Mouse (Mus musculus): ENCODE data around the gene Rassf3. TPM values are rescaled to one million over a fixed set of nuclear protein-coding genes. Genes with fewer than 3 reads are reported as not detected.

The Rassf3 gene
- polyA plus RNA-seq, 1 experiment, result 0.07 TPM

DNA sequence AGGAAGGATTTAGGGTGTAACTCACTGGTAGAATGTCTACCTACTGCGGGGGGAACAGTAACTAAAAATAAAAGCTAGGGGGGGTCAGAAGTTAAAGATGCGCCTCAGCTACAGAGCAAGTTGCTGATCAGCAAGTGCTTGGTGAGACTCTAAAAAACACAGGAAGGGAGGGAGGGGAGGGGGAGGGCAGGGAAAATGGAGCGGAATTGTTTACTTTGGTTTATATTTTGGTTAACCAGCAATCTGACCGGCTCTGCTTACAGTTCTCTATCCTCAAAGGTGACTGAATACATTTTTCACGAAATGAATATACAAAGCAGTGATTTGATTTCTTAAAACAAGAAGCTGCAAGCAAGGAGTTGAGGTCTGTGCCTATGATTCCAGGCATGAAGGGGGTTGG lies 7.2 kb downstream of the Rassf3 start:
- Histone ChIP-seq H3K4me1 (ENCODE audit: control insufficient read depth) (peaks cover 27% of the 10 kb centered on the region), H3K4me3 (replicated peaks) (no peak overlapping the region)

DNA sequence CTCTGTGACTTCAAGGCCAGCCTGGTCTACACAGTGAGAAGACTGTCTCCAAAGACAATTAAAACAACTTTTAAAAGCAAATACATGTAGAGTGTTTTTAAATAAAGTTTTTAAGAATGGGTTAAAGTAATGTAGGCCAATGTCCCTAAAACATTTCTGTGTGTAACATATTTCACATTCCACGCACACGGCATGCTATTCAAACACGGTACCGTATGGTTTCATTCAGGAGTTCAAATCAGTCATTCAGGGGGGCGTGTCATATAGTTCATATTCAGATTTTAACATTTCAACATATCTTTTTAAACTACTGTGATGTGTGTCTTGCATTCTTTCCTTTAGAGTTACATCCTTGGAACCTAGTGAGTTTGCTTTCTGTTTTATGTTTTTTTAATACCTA lies 7.9 kb downstream of the Rassf3 start:
- Histone ChIP-seq H3K4me3 (replicated peaks) (no peak overlapping the region), H3K4me1 (ENCODE audit: control insufficient read depth) (peaks cover 20% of the 10 kb centered on the region), H3K27me3 (ENCODE audit: control insufficient read depth) (no peaks in the 10 kb centered on the region), H3K36me3 (ENCODE audit: control insufficient read depth) (no peaks in the 10 kb centered on the region), H3K9me3 (ENCODE audit: control insufficient read depth, low read length) (no peaks in the 10 kb centered on the region)
- no peak for TF ChIP-seq TAL1 (IDR thresholded peaks at IDR 0.05; ENCODE audit: low read length)
- TF ChIP-seq GATA1 (IDR thresholded peaks at IDR 0.05; ENCODE audit: low read length), result no peak

More for the DNA sequence above, 7.2 kb downstream of the Rassf3 start:
- Histone ChIP-seq H3K9me3 (ENCODE audit: control insufficient read depth, low read length) (no peaks in the 10 kb centered on the region), H3K27me3 (ENCODE audit: control insufficient read depth) (peaks cover 4% of the 10 kb centered on the region), H3K36me3 (ENCODE audit: control insufficient read depth) (no peaks in the 10 kb centered on the region)
- TF ChIP-seq TAL1 (IDR thresholded peaks at IDR 0.05; ENCODE audit: low read length), result no peak
- no peak for TF ChIP-seq GATA1 (IDR thresholded peaks at IDR 0.05; ENCODE audit: low read length)

DNA sequence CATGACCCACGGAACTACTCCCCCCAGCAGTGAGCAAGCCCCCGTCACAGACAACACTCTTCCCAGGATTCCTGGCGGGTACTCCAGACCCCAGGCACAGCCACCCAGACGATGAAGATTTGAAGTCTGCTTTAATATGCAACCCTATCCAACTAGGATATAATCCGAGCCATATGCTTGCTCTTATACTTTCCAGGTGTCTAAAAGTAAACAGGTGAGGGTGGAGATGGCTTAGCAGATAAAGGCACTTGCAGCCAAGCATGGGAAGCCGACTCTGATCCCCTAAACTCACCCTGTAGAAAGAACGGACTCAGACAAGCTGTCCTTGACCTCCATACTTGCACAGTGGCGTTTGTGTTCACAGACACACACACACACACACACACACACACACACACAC lies 8.4 kb downstream of the Rassf3 start:
- no peak overlapping the region for H3K4me3 ChIP-seq (replicated peaks)

DNA sequence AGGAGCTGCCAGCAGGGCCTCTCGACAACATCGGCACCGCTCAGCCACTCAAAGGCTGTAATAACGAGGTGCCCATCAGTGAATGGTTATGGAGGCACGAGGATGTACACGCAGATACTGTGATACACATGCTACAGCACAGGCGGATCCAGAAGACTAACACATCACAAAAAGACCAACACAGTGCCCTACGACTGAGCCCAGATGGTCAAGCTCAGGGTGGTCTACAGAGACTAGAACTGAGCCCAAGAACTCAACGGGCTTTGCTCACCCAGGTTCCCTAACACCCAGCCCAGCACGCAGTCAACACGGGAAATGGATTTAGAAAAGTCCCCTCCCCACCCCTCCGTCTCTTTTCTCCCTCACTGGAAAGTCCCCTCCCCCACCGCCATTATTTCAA lies 9.1 kb downstream of the Rassf3 start:
- no peak for TF ChIP-seq TAL1 (IDR thresholded peaks at IDR 0.05; ENCODE audit: low read length)
- H3K4me1 ChIP-seq (ENCODE audit: control insufficient read depth), result peaks cover 13% of the 10 kb centered on the region
- no peaks in the 10 kb centered on the region for H3K27me3 ChIP-seq (ENCODE audit: control insufficient read depth)
- H3K36me3 ChIP-seq (ENCODE audit: control insufficient read depth), result no peaks in the 10 kb centered on the region
- H3K4me3 ChIP-seq (replicated peaks), result no peak overlapping the region
- H3K9me3 ChIP-seq (ENCODE audit: control insufficient read depth, low read length), result no peaks in the 10 kb centered on the region

More for the DNA sequence above, 8.4 kb downstream of the Rassf3 start:
- Histone ChIP-seq H3K4me1 (ENCODE audit: control insufficient read depth) (peaks cover 17% of the 10 kb centered on the region), H3K27me3 (ENCODE audit: control insufficient read depth) (no peaks in the 10 kb centered on the region), H3K9me3 (ENCODE audit: control insufficient read depth, low read length) (no peaks in the 10 kb centered on the region), H3K36me3 (ENCODE audit: control insufficient read depth) (no peaks in the 10 kb centered on the region)
- TF ChIP-seq TAL1 (IDR thresholded peaks at IDR 0.05; ENCODE audit: low read length) (no peak), GATA1 (IDR thresholded peaks at IDR 0.05; ENCODE audit: low read length) (no peak)

DNA sequence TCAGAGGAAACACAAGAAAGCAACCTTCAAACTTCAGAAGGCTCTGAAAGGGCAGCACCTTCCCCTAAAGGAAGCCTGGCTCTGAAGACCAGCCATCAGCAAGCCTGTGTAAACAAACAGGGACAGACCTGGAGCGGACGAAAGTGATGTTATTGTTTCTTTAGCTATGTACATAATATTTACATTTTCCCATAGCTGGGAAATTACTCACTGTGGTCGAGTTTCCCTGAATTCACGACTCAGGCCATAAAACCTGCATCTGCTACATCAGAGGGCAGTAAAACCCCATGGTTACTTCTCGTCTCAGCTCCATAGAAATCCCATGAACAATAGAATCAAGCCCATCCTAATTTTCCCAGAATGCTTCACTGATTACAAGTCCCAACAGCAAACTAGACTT lies 11.1 kb downstream of the Rassf3 start:
- no peaks in the 10 kb centered on the region for H3K27me3 ChIP-seq (ENCODE audit: control insufficient read depth)
- H3K9me3 ChIP-seq (ENCODE audit: control insufficient read depth, low read length), result no peaks in the 10 kb centered on the region
- H3K36me3 ChIP-seq (ENCODE audit: control insufficient read depth), result no peaks in the 10 kb centered on the region
- H3K4me3 ChIP-seq (replicated peaks), result no peak overlapping the region
- TF ChIP-seq TAL1 (IDR thresholded peaks at IDR 0.05; ENCODE audit: low read length) (no peak), GATA1 (IDR thresholded peaks at IDR 0.05; ENCODE audit: low read length) (no peak)
- H3K4me1 ChIP-seq (ENCODE audit: control insufficient read depth), result peaks cover 16% of the 10 kb centered on the region

GRCm38 (mm10) chr10:121462162-121462881 lies 13.8 kb downstream of the Rassf3 start:
- TF ChIP-seq GATA1 (IDR thresholded peaks at IDR 0.05; ENCODE audit: low read length), result no peak
- no peak for TF ChIP-seq TAL1 (IDR thresholded peaks at IDR 0.05; ENCODE audit: low read length)
- no peaks in the 10 kb centered on the region for H3K27me3 ChIP-seq (ENCODE audit: control insufficient read depth)
- no peak overlapping the region for H3K4me3 ChIP-seq (replicated peaks)
- no peaks in the 10 kb centered on the region for H3K36me3 ChIP-seq (ENCODE audit: control insufficient read depth)
- H3K9me3 ChIP-seq (ENCODE audit: control insufficient read depth, low read length), result no peaks in the 10 kb centered on the region
- peaks cover 9% of the 10 kb centered on the region for H3K4me1 ChIP-seq (ENCODE audit: control insufficient read depth)

- Histone ChIP-seq H3K9me3 (ENCODE audit: control insufficient read depth, low read length) (no peaks in the 10 kb centered on the region), H3K36me3 (ENCODE audit: control insufficient read depth) (no peaks in the 10 kb centered on the region), H3K4me1 (ENCODE audit: control insufficient read depth) (peaks cover 9% of the 10 kb centered on the region), H3K4me3 (replicated peaks) (no peak overlapping the region), H3K27me3 (ENCODE audit: control insufficient read depth) (no peaks in the 10 kb centered on the region)
- TF ChIP-seq TAL1 (IDR thresholded peaks at IDR 0.05; ENCODE audit: low read length) (no peak), GATA1 (IDR thresholded peaks at IDR 0.05; ENCODE audit: low read length) (no peak)
Measured at GRCm38 (mm10) chr10:121461404-121462161, 14.6 kb downstream of the Rassf3 start.

DNA sequence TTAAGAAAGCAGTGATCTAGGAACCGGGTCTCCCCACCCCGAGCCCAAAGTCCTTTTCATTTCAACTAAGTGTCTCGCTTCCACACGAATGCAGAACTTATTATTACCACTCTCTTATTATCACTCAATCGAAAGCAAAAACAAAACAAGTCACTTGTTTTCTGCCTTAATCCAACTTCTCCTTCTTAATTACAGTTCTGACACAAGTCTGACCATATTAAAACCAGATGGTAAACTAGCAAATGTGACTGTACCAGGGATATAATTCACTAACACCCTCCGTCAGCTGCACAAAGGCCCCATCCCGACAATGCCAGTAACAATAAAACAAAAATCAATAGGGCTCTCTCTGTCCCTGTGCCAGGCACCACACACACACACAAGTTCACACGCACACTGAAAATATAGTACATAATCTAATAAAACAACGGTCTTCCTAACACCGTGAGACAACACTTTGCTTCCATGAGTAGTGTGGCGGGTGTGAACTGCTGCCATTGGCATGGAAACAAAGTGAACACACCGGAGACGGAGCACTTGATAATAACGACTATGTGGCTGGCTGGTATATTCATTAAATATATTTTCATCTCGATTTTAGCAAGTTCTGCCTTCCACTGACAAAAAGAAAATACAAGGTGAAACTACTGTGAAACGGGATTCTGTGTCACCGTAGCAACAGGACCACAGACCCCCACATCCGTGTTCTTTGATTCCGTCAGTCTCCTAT lies 16.9 kb downstream of the Rassf3 start:
- Histone ChIP-seq H3K27me3 (ENCODE audit: control insufficient read depth) (no peaks in the 10 kb centered on the region), H3K4me1 (ENCODE audit: control insufficient read depth) (peaks cover 15% of the 10 kb centered on the region), H3K36me3 (ENCODE audit: control insufficient read depth) (no peaks in the 10 kb centered on the region), H3K4me3 (replicated peaks) (no peak overlapping the region), H3K9me3 (ENCODE audit: control insufficient read depth, low read length) (no peaks in the 10 kb centered on the region)
- TF ChIP-seq TAL1 (IDR thresholded peaks at IDR 0.05; ENCODE audit: low read length) (no peak), GATA1 (IDR thresholded peaks at IDR 0.05; ENCODE audit: low read length) (no peak)

- no peak for TF ChIP-seq TAL1 (IDR thresholded peaks at IDR 0.05; ENCODE audit: low read length)
- TF ChIP-seq GATA1 (IDR thresholded peaks at IDR 0.05; ENCODE audit: low read length), result no peak
- no peaks in the 10 kb centered on the region for H3K9me3 ChIP-seq (ENCODE audit: control insufficient read depth, low read length)
- peaks cover 15% of the 10 kb centered on the region for H3K4me1 ChIP-seq (ENCODE audit: control insufficient read depth)
- no peak overlapping the region for H3K4me3 ChIP-seq (replicated peaks)
- no peaks in the 10 kb centered on the region for H3K27me3 ChIP-seq (ENCODE audit: control insufficient read depth)
- H3K36me3 ChIP-seq (ENCODE audit: control insufficient read depth), result no peaks in the 10 kb centered on the region
Measured at GRCm38 (mm10) chr10:121458408-121458807, 17.7 kb downstream of the Rassf3 start.
